Mouse (Mus musculus): Measurements from ENCODE around the gene Klhl22.

The Klhl22 gene

GRCm38 (mm10) chr16:17802456-17802838 lies 43.0 kb downstream of the Klhl22 start:
- no peak for DNase-seq (ENCODE audit: low read depth, low spot score)

- no peak for DNase-seq (ENCODE audit: low read depth, low spot score)
Measured at GRCm38 (mm10) chr16:17802839-17803674, 43.6 kb downstream of the Klhl22 start.

GRCm38 (mm10) chr16:17803675-17804448 lies 44.4 kb downstream of the Klhl22 start:
- no peak for DNase-seq (ENCODE audit: low read depth, low spot score)

- no peak for DNase-seq (ENCODE audit: low read depth, low spot score)
Measured at GRCm38 (mm10) chr16:17804449-17804912, 45.1 kb downstream of the Klhl22 start.

GRCm38 (mm10) chr16:17804982-17805381 lies 45.6 kb downstream of the Klhl22 start:
- no peak for DNase-seq (ENCODE audit: low read depth, low spot score)

GRCm38 (mm10) chr16:17806581-17807191 lies 47.3 kb downstream of the Klhl22 start:
- DNase-seq (ENCODE audit: low read depth, low spot score), result no peak

- DNase-seq (ENCODE audit: low read depth, low spot score), result peak; percentile 65
Measured at GRCm38 (mm10) chr16:17807192-17808009, 48.0 kb downstream of the Klhl22 start.

GRCm38 (mm10) chr16:17809125-17809524 lies 49.7 kb downstream of the Klhl22 start:
- DNase-seq (ENCODE audit: low read depth, low spot score), result no peak

GRCm38 (mm10) chr16:17809711-17810110 lies 50.3 kb downstream of the Klhl22 start:
- no peak for DNase-seq (ENCODE audit: low read depth, low spot score)

- no peak for DNase-seq (ENCODE audit: low read depth, low spot score)
Measured at GRCm38 (mm10) chr16:17812120-17812519, 52.7 kb downstream of the Klhl22 start.

- DNase-seq (ENCODE audit: low read depth, low spot score), result no peak
Measured at GRCm38 (mm10) chr16:17813173-17813572, 53.8 kb downstream of the Klhl22 start.

- no peak for DNase-seq (ENCODE audit: low read depth, low spot score)
Measured at GRCm38 (mm10) chr16:17815411-17816402, 56.3 kb downstream of the Klhl22 start.

- no peak for DNase-seq (ENCODE audit: low read depth, low spot score)
Measured at GRCm38 (mm10) chr16:17816528-17816927, 57.1 kb downstream of the Klhl22 start.

- no peak for DNase-seq (ENCODE audit: low read depth, low spot score)
Measured at GRCm38 (mm10) chr16:17826500-17826899, 67.1 kb downstream of the Klhl22 start.

- DNase-seq (ENCODE audit: low read depth, low spot score), result no peak
Measured at GRCm38 (mm10) chr16:17828229-17828628, 68.8 kb downstream of the Klhl22 start.

GRCm38 (mm10) chr16:17828867-17829266 lies 69.4 kb downstream of the Klhl22 start:
- no peak for DNase-seq (ENCODE audit: low read depth, low spot score)

- DNase-seq (ENCODE audit: low read depth, low spot score), result no peak
Measured at GRCm38 (mm10) chr16:17830385-17831178, 71.2 kb downstream of the Klhl22 start.

GRCm38 (mm10) chr16:17831781-17832180 lies 72.4 kb downstream of the Klhl22 start:
- DNase-seq (ENCODE audit: low read depth, low spot score), result no peak

- DNase-seq (ENCODE audit: low read depth, low spot score), result no peak
Measured at GRCm38 (mm10) chr16:17832821-17833220, 73.4 kb downstream of the Klhl22 start, which contains the start of gene B830017H08Rik. TSS of gene B830017H08Rik (plus strand) at chr16:17833121.

Measured in retina, adult 2 months (tissue).